Mouse (Mus musculus) layer of hippocampus, adult 9-10 months (tissue): ENCODE data around the gene Sh2b2.
A peak's percentile ranks its signal among the peaks of the same experiment; 100 is the strongest.

Experiments used
- DNase-seq: peaks from one replicate; pipeline ENCODE4 v3.0.0; 2022; ENCODE audit warnings: low spot score

The Sh2b2 gene

DNA sequence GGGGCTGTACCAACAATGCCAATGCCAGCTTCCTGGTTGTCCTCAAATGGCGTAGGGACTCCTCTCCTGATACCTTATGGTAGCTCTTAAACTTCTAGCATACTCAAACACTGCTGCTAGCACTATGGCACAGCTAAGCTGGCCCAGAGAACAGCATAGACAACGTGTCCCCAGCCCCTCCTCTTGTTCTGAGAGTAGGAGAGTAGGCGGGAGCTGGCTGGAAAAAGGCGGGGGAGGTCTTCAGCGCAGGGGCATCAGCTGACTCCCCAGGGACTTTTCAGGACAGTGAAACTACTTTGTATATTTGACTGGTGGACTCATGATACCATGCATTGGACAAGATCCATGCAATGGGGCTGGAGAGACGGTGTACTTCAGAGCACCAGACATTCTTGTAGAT, 64.3 kb downstream of the Sh2b2 start:
- no peak for DNase-seq

DNA sequence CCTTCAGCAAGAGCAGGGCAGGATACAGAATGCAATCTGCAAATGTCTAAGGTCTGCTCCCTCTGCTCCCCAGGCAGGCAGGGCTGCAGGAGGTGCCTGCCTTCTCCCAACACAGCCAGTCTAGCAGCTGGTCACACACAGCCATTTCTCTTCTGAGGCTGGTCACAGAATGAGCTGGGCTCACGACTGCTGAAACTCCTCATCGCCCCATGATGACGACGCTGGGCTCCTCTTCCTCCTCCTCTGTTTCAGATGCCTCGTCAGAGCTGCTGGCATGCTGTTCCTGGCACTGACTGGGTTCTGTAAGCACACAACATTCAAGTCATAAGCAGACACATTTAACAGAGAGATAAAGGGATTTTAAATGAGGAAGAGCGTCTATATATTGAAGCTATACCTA, 65.2 kb downstream of the Sh2b2 start:
- DNase-seq, result no peak

- DNase-seq, result no peak
These were observed 66.8 kb downstream of the Sh2b2 start for GRCm38 (mm10) chr5:136179594-136179993.

DNA sequence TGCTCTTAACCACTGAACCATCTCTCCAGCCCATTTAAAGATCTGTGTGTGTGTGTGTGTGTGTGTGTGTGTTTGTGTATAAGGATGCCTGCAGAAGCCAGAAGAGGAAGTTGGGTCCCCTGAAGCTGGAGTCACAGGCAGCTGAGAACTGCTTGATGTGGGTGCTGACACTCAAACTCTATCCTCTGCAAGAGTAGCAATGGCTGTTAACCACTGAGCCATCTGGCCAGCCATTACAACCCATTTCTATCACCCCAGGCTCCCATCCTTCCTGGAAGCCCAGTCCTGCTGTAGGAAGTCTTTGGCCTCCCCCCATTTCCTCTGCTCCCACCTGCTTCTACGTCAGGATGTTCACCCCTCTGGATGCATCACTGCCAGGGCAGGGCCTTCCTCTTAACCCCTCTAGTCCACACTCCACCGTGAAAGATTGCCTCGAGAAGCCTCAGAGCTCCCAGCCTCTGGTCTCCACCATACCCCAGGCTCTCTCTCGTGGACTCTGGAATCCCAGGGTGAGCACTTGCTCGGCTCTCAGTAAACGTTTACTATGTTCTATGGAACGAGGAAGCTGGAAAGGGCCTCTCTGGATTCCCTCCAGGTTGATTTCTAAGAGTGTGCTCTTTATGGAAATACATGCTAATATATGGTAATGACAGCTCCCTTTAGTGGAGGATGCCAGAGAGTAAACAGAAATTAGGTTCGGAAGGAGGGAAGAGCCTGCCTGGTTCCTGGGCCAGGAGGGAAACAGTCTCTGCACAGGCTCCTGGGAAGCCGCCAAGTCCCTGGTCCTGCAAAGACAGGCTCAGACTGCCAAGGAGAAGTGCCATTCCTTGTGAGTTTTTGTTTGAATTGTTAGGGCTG, 72.5 kb downstream of the Sh2b2 start:
- DNase-seq, result no peak

- DNase-seq, result no peak
These were observed 73.4 kb downstream of the Sh2b2 start for GRCm38 (mm10) chr5:136172939-136173338.

GRCm38 (mm10) chr5:136171363-136172341, 74.7 kb downstream of the Sh2b2 start:
- DNase-seq, result no peak

DNA sequence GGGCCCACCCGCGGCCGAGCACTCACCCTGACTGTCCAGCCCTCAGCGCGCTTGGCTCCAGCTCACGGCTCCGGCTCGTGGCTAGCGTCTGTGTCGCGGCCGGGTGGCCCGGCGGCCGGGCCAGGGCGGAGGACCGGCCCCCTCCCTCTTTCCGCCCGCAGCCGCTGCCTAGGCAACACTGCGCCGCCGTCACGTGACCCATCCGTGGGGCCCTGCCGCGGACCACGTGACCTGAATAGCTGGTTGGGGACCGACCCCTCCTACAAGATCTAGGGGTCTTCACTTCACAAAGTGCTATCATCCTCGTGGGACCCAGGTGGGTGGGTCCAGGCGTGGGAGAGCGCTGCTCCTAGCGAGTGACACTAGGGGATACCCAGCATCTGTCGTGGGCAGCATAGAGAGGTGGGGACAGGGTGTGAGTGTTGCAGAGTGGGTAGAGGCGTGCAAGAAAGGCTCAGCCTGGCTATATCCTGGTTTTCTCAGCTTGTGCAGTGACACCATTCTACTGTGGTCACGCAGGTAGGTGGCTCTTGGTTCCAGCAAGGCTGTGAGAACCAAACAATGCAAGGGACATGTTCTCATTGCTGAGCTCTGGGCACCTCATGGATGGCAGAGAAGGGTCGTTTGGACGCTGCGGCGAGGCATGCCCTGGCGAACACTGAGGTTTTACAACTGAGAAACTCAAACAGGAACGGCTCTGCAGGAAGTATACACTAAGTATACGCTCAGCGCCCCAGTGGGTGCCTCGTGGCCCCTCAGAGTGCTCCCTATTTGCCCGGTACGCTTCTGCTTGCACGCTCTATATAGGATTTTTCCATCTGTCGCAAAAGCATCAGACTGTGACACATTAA, 75.6 kb downstream of the Sh2b2 start, which contains the start of gene Orai2:
Gene Orai2, minus strand, starts transcription at position 202 of the 851 bp plus-strand sequence.
- peak; percentile 69 for DNase-seq

GRCm38 (mm10) chr5:136169626-136170511, 76.5 kb downstream of the Sh2b2 start:
- DNase-seq, result no peak
